Mouse (Mus musculus): Measurements from ENCODE around the gene Ubxn11.

DNA sequence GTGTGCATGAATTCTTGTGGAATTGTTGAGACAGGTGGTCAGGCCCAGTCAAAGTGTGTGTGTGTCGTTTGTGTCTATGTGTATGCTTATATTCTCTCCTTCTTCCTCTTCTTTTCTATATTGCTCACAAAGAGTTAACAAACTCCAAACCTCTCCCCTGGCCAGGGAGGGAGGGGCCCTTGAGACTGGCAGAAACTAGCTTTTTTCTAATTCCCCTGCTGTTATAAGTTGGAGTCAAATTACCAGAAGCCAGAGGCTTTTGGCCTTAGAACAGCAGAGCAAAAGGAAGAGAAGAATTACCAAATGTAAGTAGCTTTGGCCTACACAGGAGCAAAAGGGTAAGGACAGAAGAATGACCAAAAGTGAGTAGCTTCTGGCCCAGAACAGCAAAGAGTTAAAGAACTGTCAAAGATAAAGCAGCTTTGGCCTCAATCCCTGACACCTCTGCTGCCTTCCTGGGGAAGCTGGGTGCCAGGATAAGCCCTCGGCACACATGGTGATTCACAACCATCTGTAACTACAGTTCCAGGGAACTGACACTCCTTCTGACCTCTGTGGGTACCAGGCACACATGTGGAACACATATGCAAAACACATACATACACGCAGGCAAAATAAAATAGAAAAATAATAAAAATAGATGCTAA, 34.0 kb downstream of the Ubxn11 start:
- no peak for TF ChIP-seq TCF12 (IDR thresholded peaks at IDR 0.05; ENCODE audit: low read depth, low read length)
- TF ChIP-seq USF1 (IDR thresholded peaks at IDR 0.05; ENCODE audit: low read depth, low read length) = no peak
- no peak for TF ChIP-seq CHD2 (IDR thresholded peaks at IDR 0.05; ENCODE audit: low read length)
- TF ChIP-seq ZNF384 (IDR thresholded peaks at IDR 0.05; ENCODE audit: low read depth, low read length) = no peak
- no peak for TF ChIP-seq CTCF (conservative IDR thresholded peaks at IDR 0.05 in 1 of 2, IDR thresholded peaks at IDR 0.05 in 1 of 2; ENCODE audit: low read depth in 2 of 2, low read length in 2 of 2)
- TF ChIP-seq MEF2A (IDR thresholded peaks at IDR 0.05; ENCODE audit: borderline replicate concordance, low read depth, low read length) = no peak
- no peak for TF ChIP-seq POLR2A (IDR thresholded peaks at IDR 0.05; ENCODE audit: low read depth, low read length)
- no peak for TF ChIP-seq MYC (IDR thresholded peaks at IDR 0.05; ENCODE audit: low read depth, low read length)
- no peak for TF ChIP-seq ETS1 (conservative IDR thresholded peaks at IDR 0.05; ENCODE audit: low read depth, low read length)
- no peak for TF ChIP-seq POLR2AphosphoS2 (IDR thresholded peaks at IDR 0.05; ENCODE audit: low read depth, low read length)
- no peak for TF ChIP-seq SMC3 (IDR thresholded peaks at IDR 0.05; ENCODE audit: low read depth, low read length)
- TF ChIP-seq MXI1 (IDR thresholded peaks at IDR 0.05; ENCODE audit: low read depth, low read length) = no peak
- no peak for TF ChIP-seq UBTF (IDR thresholded peaks at IDR 0.05; ENCODE audit: low read depth, low read length)

Data from CH12.LX (cell line).